Mouse (Mus musculus) liver, embryonic 14.5 days (tissue): ENCODE measurements around the gene Epn1.
A peak's percentile ranks its signal among the peaks of the same experiment; 100 is the strongest.

Experiments
- CTCF ChIP-seq: IDR thresholded peaks from 2 replicates; pipeline ENCODE4 v1.5.1; 2016; ENCODE audit warnings: antibody characterized with exemption, low read depth, control low read depth
- EP300 ChIP-seq: IDR thresholded peaks from 2 replicates; pipeline ENCODE4 v1.6.1; 2016; ENCODE audit warnings: antibody characterized with exemption, low read depth

GRCm38 (mm10) chr7:5080010-5080751 is at the start of gene Epn1:
- TF ChIP-seq CTCF = 0 out of 2 replicates have a peak, but pooled peaks have one; percentile 2
- no peak for TF ChIP-seq EP300
